Mouse (Mus musculus) small intestine, adult 2 months (tissue): ENCODE measurements at regions not wholly inside any gene's neighbourhood (a gene's known extent, or its start where the extent isn't known, plus 50 kb on each side); places are given as distances from the start of the nearest gene placed in this dataset.

ENCODE experiments used
- H3K27ac ChIP-seq: fragments of 200-500 bp; 2 replicates; pipeline ENCODE4 v1.5.1; 2012; ENCODE audit warnings: low read depth, low read length, control low read depth, inconsistent platforms; ENCODE audit not compliant: insufficient read depth
- H3K27me3 ChIP-seq: fragments of 200-500 bp; 2 replicates; pipeline ENCODE4 v1.6.1; 2012; ENCODE audit warnings: mild to moderate bottlenecking, moderate library complexity, low read length, inconsistent platforms; ENCODE audit not compliant: control insufficient read depth, insufficient read depth
- H3K36me3 ChIP-seq: fragments of 200-500 bp; 2 replicates; pipeline ENCODE4 v1.6.1; 2012; ENCODE audit warnings: mild to moderate bottlenecking, low read length, control low read depth, inconsistent platforms; ENCODE audit not compliant: control insufficient read depth, insufficient read depth
- H3K4me1 ChIP-seq: fragments of 200-500 bp; 2 replicates; pipeline ENCODE4 v1.6.1; 2012; ENCODE audit warnings: low read length, inconsistent platforms, mixed read lengths; ENCODE audit not compliant: control insufficient read depth, insufficient read depth, insufficient read length
- H3K4me3 ChIP-seq: fragments of 200-500 bp; 2 replicates; pipeline ENCODE4 v1.5.1; 2012; ENCODE audit warnings: low read depth, mild to moderate bottlenecking, control low read depth, inconsistent platforms, low read length, moderate library complexity
- CTCF ChIP-seq: fragments of 200-500 bp; IDR thresholded peaks from 2 replicates; pipeline ENCODE4 v1.5.1; 2012; ENCODE audit warnings: low read depth, mild to moderate bottlenecking, control low read depth, inconsistent platforms, low read length, moderate library complexity, mixed read lengths; ENCODE audit not compliant: insufficient replicate concordance, insufficient read length; ENCODE audit errors: extremely low read depth
- POLR2A ChIP-seq: fragments of 200-500 bp; IDR thresholded peaks from 2 replicates; pipeline ENCODE4 v1.6.1; 2012; ENCODE audit warnings: low read depth, mild to moderate bottlenecking, control low read depth, inconsistent platforms, low read length, moderate library complexity
- WGBS: fragments of 180-500 bp; shearing (Covaris S2); methylation state at CpG from one replicate; pipeline ENCODE4 v1.1.7; 2018; 5-methylcytosine and 5-hydroxymethylcytosine counted together

GRCm38 (mm10) chr4:105972736-105973135 is 183.1 kb downstream of the Gm12728 start:
- no peak overlapping the region for H3K27ac ChIP-seq
- no peaks in the 10 kb centered on the region for H3K4me1 ChIP-seq
- H3K27me3 ChIP-seq, result no peaks in the 10 kb centered on the region
- no peak for TF ChIP-seq CTCF
- no peak for TF ChIP-seq POLR2A
- no peaks in the 10 kb centered on the region for H3K36me3 ChIP-seq
- 87% methylated on average over 3 of the region's 3 CpGs for WGBS
- H3K4me3 ChIP-seq, result no peak overlapping the region

GRCm38 (mm10) chr4:105973769-105974397 is 184.2 kb downstream of the Gm12728 start:
- no peaks in the 10 kb centered on the region for H3K4me1 ChIP-seq
- H3K36me3 ChIP-seq, result no peaks in the 10 kb centered on the region
- no peak overlapping the region for H3K27ac ChIP-seq
- TF ChIP-seq CTCF, result no peak
- no peak for TF ChIP-seq POLR2A
- WGBS, result 12% methylated on average over 6 of the region's 6 CpGs
- no peaks in the 10 kb centered on the region for H3K27me3 ChIP-seq
- no peak overlapping the region for H3K4me3 ChIP-seq

GRCm38 (mm10) chr4:105974948-105975347 is 185.3 kb downstream of the Gm12728 start:
- Histone ChIP-seq H3K27me3 (no peaks in the 10 kb centered on the region), H3K4me3 (no peak overlapping the region), H3K4me1 (no peaks in the 10 kb centered on the region), H3K36me3 (no peaks in the 10 kb centered on the region), H3K27ac (no peak overlapping the region)
- TF ChIP-seq CTCF, result no peak
- no peak for TF ChIP-seq POLR2A
- WGBS, result 80% methylated on average over 4 of the region's 4 CpGs

GRCm38 (mm10) chr4:105979048-105979447 is 189.4 kb downstream of the Gm12728 start:
- WGBS, result 85% methylated on average over 5 of the region's 5 CpGs
- TF ChIP-seq POLR2A (no peak), CTCF (no peak)

GRCm38 (mm10) chr4:105983018-105983417 is 193.3 kb downstream of the Gm12728 start:
- Histone ChIP-seq H3K4me3 (no peak overlapping the region), H3K27me3 (no peaks in the 10 kb centered on the region), H3K36me3 (no peaks in the 10 kb centered on the region), H3K4me1 (no peaks in the 10 kb centered on the region), H3K27ac (no peak overlapping the region)
- TF ChIP-seq CTCF (no peak), POLR2A (no peak)
- 88% methylated on average over 1 of the region's 1 CpGs for WGBS

More at GRCm38 (mm10) chr4:105979048-105979447, 189.4 kb downstream of the Gm12728 start:
- no peak overlapping the region for H3K27ac ChIP-seq
- H3K36me3 ChIP-seq, result no peaks in the 10 kb centered on the region
- no peak overlapping the region for H3K4me3 ChIP-seq
- H3K27me3 ChIP-seq, result no peaks in the 10 kb centered on the region
- no peaks in the 10 kb centered on the region for H3K4me1 ChIP-seq

GRCm38 (mm10) chr4:105987963-105988602 is 198.4 kb downstream of the Gm12728 start:
- no peaks in the 10 kb centered on the region for H3K4me1 ChIP-seq
- WGBS, result 77% methylated on average over 5 of the region's 5 CpGs
- H3K4me3 ChIP-seq, result no peak overlapping the region
- TF ChIP-seq CTCF, result no peak
- TF ChIP-seq POLR2A, result no peak
- H3K36me3 ChIP-seq, result no peaks in the 10 kb centered on the region
- H3K27ac ChIP-seq, result no peak overlapping the region; the same call in 1 of the 2 replicates
- no peaks in the 10 kb centered on the region for H3K27me3 ChIP-seq

- 76% methylated on average over 6 of the region's 6 CpGs for WGBS
- no peak overlapping the region for H3K27ac ChIP-seq
- H3K4me3 ChIP-seq, result no peak overlapping the region
- no peaks in the 10 kb centered on the region for H3K27me3 ChIP-seq
- H3K36me3 ChIP-seq, result no peaks in the 10 kb centered on the region
- no peak for TF ChIP-seq POLR2A
- TF ChIP-seq CTCF, result no peak
- no peaks in the 10 kb centered on the region for H3K4me1 ChIP-seq
Observed at GRCm38 (mm10) chr4:105992581-105993127, 203.0 kb downstream of the Gm12728 start.
